Mouse (Mus musculus) lung, postnatal 25 days (tissue): ENCODE measurements around the gene Herpud2.
A peak's percentile ranks its signal among the peaks of the same experiment; 100 is the strongest.

Experiments used
- DNase-seq: peaks from one replicate; pipeline ENCODE4 v3.0.0; 2022; ENCODE audit warnings: low spot score

The Herpud2 gene

DNA sequence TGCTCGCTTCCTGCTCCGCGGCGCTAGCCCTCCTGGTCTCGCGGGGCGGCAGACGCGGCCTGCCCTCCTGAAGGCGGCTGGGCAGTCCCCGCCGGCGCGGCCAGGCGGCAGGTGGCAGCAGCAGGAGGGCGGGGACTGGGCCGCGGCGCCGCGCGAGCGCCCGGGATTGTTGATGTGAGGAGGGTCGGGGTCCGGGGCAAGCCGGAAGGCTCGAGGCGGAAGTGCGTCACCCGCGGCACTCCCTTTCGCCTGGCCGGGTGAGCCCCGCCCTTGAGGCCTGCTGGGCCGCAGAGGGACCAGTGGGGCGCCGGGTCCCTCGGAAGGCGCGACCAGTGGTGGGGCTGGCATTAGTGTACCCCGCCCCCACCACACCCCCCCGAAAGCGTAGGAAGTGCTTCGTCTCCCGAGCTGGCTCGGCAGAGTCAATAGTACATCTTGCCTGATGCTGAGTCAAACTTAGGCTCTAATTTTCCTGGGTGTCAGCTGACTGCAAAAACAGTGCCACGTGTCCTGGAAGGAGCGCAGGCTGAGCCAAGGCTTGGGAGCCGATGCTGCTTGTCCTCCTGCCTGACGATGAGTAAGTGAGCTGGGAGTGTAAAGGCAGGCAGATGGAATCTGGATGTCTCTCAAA, at the start of gene Herpud2:
Gene Herpud2, minus strand, starts transcription at position 210 of the 631 bp plus-strand sequence.
- peak; percentile 95 for DNase-seq

DNA sequence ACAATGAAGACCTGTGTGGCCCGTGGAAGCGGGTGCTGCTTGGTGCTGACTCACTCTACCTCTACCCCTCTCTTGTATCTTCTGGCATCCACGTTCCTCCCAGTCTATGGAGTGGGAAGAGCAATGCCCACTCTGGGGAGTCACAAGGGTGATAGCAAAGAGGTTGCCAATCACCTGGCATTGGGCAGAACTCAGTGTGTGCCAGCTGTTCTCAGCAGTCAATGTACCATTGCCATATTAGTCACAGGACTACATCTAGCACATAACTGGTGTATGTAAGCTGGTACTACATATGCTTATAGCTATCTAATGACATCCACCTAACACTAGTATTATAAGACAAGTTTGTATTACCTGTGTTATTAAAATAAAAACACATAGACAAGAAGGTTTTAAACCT, 49.4 kb upstream of the Herpud2 start:
- no peak for DNase-seq

DNA sequence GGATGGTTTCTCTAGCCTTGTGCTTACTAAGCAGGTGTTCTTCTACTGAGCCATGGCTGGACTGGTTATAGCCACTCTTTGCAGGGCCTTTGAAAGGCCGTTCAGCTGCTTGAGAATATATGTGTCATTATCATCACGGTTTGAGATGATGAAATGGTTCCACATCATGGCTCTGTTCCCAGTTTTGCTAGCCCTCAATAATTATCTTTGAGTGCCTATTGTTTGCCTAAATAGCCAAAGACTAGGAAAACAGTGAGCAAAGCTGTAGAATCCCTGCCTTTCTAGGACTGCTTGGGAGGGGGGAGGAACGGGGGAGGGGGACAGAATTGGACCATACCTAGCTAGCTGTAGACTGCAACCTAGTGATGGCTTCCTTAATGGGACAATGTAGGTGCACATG, 48.5 kb upstream of the Herpud2 start:
- no peak for DNase-seq

DNA sequence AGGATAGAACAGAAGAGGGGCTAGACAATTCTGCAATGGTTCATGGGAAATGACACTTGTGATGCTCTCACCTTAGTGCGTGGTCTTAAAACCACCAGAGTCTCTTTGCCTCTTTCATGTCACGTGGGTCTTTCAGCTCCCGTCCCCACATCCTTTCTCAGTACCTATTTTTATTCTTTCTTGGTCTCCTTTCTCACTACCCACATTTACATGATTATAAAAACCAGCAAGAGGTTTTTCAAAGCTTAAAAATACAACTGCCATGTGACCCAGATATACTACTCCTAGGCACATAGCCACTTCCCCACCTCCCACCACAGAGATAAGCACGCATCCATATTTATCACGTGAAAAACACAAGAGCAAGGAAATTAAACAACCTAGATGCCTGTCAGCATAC, 45.1 kb upstream of the Herpud2 start:
- no peak for DNase-seq

DNA sequence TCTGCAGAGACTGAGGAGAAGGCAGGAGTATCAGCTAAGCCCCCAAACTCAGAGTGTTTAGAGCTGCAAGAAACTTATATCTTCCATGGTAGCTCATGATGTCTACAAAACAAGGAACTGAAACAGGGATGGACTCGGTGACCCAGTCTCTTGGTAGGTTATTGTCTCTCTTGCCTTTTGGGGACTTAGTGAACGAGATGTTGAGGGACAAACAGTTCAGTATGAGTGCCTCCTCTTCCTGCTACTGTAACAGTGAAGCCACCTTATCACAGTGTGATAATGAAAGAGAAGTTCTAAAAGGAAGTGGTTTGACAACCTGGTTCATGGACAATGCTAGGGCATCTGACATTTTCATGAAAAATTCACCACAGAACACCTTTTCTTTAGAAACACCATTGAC, 40.0 kb upstream of the Herpud2 start:
- DNase-seq, result no peak

DNA sequence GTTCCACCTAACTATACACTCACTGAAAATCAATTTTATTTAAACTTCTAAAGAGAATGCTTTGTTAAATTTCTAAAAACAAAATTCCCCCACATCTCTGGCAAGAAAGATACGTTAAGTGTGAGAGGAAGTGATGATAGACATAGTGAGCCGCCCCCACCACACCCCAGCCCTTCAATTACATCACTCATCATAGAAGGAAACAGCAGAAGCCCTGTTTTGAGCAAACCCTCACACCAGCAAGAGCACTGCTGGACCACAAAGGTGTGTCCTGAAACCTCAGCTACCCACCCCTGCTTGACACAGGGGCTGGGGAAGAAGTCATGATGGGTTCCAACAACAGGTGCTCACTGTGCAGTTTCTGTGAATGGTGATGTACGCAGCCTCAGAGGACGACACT, 34.9 kb upstream of the Herpud2 start:
- no peak for DNase-seq

DNA sequence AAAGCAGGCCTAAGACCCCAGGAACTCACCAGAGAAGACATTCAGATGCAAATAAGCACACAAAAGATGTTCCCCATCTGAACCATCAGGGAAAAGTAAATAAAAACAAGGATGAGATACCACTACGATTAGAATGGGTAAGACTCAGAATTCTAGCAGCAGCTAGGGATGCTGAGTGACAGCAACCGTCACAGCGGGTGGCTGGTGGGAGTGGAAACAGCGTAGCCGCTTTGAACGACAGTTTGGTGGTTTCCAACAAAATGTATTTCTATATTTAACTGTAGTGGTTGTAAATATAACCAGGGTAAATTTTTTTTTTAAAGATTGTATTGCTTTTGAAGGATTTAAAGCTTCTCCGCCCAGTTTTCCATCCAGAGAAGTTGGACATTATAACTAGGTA, 34.2 kb upstream of the Herpud2 start:
- no peak for DNase-seq

DNA sequence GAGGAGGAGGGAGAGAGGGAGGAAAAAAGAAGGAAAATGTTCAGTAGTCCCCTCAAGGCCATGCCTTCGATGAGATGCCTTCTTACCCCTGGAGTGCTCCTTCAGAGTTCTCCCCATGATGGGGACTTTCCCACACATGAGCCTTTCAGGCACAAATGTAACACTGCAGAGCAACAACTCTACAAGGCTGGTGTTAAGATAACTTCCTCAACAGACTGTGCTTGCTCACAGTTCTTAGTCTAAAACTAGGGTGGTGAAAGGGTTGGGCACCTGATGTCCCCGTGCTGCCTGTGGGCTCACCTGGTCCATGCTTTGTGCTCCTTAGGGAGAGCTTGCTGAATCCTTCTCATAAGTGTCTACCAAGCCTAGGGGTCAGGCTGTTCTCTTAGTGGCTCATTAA, 33.0 kb upstream of the Herpud2 start:
- DNase-seq, result no peak

DNA sequence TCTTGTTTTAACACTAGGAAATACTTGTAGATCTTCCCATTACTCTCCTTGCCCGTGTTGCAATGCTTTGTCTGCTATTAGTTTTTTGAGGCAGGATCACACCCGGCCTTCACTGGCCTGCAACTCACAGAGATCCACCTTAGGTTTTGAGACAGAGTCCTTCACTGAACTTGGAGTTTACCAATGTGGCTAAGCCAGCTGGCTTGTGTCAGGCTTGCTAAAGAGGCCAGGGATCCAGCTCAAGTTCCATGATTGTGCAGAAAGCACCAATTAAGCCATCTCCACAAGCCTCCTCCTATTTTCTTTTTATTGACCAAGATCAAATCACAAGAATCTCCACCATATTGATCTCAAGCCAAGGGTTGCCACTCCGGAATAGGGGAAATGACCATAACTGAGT, 26.4 kb upstream of the Herpud2 start:
- DNase-seq, result no peak

DNA sequence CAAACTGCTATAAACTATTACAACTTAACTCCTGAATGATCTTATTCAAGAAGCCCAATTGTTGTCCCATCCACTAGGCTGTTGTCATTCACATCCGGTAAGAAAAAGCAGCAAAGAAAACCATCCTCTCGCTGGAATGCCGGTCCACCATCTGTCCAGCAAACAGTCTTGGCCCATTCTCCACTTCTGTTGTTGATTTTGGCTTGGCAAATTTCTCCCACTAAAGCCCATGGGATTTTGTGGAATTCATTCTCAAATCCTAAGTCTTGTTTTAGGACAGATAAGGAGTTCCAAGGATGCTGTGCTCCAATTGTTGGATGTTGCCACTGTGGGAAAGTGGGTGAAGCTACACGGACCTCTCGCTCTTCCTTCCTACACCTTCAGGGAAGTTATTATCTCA, 25.6 kb upstream of the Herpud2 start:
- peak; percentile 12 for DNase-seq

DNA sequence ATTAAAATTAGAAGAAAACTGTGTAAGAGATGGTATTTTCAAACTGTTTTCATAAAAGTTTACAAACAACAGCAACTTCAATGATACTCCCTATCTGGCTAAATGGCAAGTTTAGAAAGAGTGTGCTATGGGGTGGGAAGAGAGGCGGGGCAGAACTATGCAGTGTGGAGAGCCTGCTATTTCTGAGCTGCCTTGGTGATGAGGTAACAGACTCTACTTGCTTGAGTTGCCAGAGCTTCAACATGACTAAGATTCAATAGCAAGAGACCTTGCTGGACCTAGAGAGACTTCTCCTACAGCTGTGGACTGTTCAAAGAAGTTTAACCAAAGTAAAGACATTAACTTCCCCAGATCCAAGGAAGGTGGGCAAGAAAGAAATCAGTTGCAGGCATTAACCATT, 24.9 kb upstream of the Herpud2 start:
- peak; percentile 40 for DNase-seq

DNA sequence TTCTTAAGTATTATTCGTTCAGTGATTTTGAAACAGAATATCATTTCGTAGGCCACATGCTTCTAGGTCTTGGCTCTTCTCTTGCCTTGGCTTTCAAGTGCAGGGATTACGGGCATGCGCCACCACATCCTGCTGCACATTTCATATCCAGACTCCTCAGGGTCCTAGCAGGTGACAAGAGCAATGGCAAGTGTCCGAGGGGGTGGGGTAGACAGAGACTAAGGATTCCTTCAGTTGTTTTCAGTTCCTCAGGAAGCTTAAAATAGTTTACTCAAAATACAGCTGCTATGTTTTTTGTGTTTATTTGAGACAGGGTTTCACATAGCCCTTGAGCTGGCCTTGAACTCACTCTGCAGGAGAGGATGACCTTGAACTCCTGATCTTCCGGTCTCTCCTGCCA, 24.4 kb upstream of the Herpud2 start:
- DNase-seq, result no peak

DNA sequence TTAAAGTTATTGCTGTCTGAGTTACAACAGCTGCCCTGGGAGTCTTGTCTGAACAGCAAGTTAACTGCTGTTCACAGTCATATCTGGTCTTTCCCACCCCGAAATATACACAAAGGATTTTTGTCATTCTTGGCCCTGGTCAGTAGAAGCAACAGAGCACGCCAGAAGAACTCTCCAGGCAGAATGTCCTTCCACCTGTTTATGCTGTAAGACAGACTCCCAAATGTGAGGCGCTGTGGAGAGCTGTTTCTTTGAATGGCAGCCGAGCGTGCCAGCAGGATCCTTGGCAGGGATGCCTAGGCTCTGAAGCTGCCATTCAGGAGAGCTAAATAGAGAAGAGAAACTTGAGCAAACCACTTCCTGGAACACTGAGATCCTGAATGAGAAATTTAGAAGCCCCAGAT, 23.4 kb upstream of the Herpud2 start:
- DNase-seq, result peak; percentile 82

DNA sequence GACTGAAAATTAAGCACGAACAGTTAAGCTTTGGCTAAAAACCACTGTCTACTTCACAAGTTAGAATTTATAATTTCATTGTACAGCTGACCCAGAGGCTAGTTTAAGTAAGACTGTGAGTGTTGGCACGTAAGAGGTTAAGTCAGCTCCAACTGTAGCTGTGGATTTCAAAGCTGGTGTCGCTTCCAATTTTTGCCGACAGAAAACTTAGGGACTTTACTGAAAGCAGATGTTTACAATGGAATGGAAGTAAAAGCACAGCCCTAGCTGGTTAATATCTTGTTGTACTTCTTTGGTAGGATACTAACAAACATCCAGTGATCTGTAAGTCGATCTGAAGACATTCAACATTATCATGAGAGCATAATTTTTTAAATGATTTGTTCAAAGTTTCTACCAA, 23.0 kb upstream of the Herpud2 start:
- DNase-seq, result no peak

DNA sequence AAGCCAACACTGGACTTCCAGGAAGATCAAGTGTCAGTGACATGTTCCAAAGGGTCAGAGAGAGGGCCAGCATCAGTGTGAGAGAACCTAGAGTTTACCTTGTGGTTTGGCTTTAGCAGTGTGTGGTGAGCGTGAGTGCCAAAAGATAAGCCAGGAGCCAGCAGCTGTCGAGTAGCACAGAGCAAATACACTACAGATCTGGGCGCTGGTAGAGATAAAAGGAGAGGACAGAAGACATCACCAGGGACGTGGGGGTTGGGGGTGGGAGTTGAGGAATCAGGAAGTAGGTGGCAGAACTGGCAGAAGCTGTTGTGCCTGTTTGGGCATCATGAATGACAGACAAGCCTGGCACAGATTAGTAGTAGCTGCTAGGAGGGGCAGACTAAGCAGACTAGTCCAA, 21.6 kb upstream of the Herpud2 start:
- DNase-seq, result peak; percentile 85

DNA sequence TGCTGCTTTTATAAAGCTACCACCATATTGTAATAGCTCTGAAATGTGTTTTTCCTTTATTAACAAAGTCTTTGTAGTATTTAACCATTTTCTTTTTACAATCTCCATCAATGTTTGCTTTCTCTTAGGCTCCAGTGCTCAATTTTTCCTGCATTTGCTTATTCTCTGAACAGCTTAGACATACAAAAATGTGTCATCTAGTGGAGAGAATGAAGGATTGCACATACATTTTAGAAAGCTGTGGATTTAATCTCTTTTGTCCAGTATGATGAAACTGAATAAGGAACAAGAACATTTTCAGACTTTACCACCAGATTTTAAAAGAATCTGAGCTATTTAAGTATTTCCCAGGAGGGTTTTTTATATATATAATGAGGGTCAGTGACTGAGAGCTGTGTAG, 18.0 kb upstream of the Herpud2 start:
- DNase-seq, result no peak

DNA sequence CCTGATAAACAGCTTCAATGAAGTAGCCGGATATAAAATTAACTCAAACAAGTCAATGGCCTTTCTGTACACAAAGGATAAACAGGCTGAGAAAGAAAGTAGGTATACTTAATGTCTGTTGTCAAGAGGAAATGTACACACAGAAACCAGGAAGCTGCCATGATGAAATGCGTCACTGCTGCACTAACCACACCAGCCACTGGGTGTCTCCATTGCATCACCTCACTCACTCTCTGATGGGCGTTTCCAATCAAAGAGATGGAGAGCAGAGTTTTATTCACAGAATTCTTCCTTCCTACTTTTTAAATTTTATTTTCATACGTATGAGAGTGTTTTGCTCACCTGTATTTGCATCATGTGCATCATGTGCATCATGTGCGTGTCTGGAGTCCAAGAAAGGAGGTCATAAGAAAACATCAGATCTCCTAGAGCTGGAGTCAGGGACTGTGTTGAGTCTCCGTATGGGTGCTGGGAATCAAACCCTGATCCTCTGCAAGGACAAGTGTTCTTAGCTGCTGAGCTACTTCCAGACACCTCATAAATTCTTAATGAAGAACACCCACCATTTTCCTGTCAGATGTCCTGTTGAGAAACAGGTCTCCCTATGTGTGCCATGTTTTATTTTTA, 16.0 kb upstream of the Herpud2 start:
- DNase-seq, result peak; percentile 87

DNA sequence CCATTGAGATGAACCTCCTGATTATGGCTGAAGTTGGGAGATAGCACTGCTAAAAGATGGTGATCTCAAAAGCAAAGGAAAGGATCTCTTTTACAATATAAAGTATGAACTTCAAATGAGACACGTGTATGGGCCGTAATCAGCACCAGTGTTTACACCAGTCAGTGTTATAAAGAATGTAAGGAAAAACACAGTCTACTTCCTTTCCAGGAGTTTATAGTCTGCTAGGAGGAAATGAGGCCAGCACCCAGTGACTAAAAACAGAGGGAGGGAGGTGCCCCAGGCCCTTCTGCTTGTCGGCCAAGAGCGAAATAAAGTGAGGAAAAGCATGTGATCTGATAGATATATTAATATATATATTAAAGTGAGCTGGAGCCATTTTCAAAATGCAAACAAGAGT, 6.6 kb upstream of the Herpud2 start:
- DNase-seq, result no peak

DNA sequence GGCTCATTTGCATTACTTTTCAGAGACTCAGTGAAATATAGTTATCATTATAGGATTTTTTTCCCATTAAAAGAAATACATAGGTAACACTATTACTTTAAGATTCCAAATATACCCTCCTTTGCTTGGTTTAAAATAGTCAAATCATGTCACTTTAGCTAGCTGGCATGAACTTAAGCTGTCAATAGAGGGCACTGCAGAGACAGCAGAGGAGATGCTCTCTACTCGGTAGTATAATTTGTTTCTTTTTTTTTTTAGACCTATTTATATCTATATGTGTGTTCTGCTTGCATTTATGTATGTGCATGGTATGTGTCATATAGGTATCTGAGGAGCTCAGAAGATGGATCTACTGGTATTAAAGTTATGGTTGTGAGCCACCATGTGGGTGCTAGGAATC, 4.8 kb upstream of the Herpud2 start:
- no peak for DNase-seq

DNA sequence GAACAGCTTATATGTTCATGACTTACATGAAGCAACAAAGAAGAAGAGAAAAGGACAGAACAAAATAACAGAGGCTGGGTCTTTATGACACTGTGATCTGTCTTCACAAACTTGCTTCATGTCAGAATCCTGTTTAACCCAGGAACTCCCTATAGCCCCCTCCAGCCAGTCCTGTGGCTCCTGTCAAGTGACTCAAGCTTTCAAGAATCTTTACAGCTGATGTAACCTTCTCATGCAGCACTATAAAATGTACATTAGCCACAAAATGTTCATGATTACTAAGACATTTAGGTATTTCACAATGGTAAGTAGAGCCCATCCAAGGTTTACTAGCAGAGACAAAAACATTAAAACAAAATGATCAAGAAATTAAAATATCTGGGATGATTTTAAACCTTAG, 1.4 kb upstream of the Herpud2 start:
- DNase-seq, result no peak

DNA sequence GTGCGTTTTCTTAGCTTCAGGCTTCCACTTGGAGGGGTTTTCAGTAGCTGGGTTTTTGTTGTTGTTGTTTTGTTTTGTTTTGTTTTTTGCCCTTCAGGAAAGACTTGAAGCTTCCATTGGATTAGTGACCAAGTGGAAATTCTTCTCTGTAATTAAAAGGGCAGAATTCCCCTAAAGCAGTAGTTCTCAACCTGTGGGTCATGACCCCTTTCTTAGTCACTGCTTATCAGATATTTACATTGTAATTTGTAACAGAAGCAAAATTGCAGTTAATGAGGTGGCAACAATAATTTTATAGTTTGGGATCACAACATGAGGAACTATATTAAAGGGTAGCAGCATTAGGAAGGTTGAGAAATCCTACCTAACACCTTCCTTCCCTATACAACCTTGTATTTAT, 837 bp upstream of the Herpud2 start:
- DNase-seq, result no peak

DNA sequence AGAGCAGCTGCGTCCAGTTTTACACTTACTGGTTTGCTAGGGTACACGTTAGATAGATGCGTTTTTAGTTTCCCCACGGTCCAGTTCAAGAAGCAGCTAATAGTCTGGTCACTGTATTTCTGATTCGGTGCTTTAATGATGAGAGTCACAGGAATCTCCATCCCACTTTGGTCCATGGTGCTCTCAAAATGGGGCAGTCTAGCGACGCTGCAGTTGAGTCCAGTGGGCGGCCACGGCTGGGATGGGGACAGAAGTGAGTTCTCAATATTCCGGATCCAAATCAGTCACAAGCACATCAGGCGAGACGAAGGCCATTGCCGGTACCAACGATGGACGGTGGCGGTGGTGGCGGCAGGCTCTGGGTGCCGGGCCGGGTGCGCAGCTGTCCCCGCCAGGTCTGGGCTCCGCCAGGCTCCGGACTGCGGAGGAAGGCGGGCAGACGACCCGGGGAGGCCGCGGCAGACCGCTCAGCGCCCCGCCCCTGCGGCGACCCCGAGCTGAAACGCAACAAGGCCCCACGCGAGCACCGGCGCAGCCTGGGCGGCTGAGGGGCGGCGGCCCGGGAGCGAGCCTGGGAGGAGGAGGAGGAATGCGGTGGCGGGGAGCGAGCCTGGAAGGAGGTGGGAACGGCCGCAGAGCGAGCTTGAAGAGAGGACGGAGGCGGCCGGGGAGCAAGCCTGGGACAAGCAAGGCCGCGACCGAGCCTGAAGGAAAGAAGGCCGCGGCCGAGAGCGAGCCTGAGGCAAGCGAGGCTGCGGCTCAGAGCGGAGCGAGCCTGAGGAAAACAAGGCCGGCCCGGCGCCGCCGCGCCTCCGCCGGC, 619 bp downstream of the Herpud2 start:
- peak; percentile 67 for DNase-seq

DNA sequence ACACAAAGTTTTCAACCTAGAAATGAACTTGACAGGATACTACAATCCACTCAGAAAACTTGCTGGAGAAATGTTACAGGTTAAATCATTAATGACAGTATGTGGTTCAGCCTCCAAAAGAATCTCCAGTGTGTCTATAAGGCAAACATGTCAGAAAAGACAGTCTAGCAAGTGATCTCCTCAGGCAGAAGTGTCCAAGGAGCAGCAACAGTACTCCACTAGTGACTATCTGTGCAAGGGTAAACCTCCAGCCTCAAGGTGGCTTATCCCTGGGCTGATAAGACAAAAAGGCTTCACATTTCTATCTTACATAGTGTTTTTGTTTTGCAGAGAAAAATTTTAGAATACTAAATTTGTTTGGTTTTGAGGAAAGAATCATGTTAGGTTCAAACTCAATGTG, 2.9 kb downstream of the Herpud2 start:
- DNase-seq, result no peak
